ENCODE assay signal across 15 mouse cellular contexts in the genomic region with DNA sequence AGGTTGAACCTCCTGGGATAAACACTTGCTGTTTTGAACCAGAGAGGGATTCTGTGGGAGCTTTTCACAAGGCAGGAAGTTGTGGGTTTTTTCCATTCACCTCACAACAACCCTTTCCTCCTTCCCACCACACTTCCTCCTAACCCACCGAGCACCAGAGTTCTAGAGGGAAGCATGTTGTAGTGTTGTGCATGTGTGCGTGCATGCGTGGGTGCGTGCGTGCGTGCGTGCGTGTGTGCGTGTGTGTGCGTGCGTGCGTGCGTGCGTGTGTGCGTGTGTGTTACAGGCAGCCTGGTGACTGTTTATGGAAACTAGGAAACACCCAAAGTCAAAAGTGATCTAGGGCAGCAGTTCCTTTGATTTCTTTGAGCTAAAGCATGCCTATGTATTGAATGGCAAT.
A peak's percentile ranks its signal among the peaks of the same experiment; 100 is the strongest.
DNase-seq lines count a peak whose midpoint lies in the region; ATAC-seq and TF ChIP-seq lines count a peak whose summit lies in the region.
"Had no signal": no experiment of that assay in that cellular context is flagged by ENCODE, and none has a peak within 500 bp of the region (broad histone marks: within the 10 kb centered on the region; RNA-seq: fewer than 3 reads in every experiment).

No protein-coding gene starts in this region.

- ATAC-seq in heart, postnatal 0 days (ENCODE audit: insufficient read depth, low read depth): no peak
- ATAC-seq in intestine, embryonic 16.5 days: no peak
- ATAC-seq in forebrain, embryonic 12.5 days (ENCODE audit: low FRiP score): no peak
- ATAC-seq: forebrain, embryonic 16.5 days had no signal

- TF ChIP-seq EP300 in heart, postnatal 0 days (IDR thresholded peaks at IDR 0.05; ENCODE audit: low read depth): no peak

- H3K27ac ChIP-seq in heart, postnatal 0 days (ENCODE audit: low read depth): peak overlapping the region; percentile 64
- no peak overlapping the region for H3K27ac ChIP-seq in testis, adult 2 months (ENCODE audit: control insufficient read depth, insufficient read depth, low read depth, low read length)
- peak overlapping the region; percentile 41; the same call in 1 of the 2 replicates for H3K27ac ChIP-seq in intestine, embryonic 16.5 days (ENCODE audit: low read length)
- no peak overlapping the region for H3K27ac ChIP-seq in forebrain, embryonic 12.5 days
- H3K27ac ChIP-seq: embryonic facial prominence, embryonic 12.5 days; left cerebral cortex, adult 2 months; liver, embryonic 13.5 days had no signal

- TF ChIP-seq POLR2A in testis, adult 2 months (IDR thresholded peaks at IDR 0.05; ENCODE audit: control insufficient read depth, low read depth, low read length): no peak

- DNase-seq in heart, postnatal 0 days (ENCODE audit: low spot score): no peak
- DNase-seq in heart, adult 8-10 months (ENCODE audit: low spot score): no peak
- no peak for DNase-seq in testis, postnatal 10 days (ENCODE audit: low spot score)
- no peak for DNase-seq in neural tube, embryonic 10.5 days (ENCODE audit: extremely low spot score, low spot score)
- DNase-seq: cerebellum, adult 9-11 months; kidney, postnatal 25 days; liver, embryonic 13.5 days; right cerebral cortex, postnatal 25 days had no signal

- H3K4me2 ChIP-seq in heart, postnatal 0 days (ENCODE audit: low read depth, low read length): 0 out of 2 replicates have a peak overlapping the region, but pooled peaks have one; percentile 23
- 0 out of 2 replicates have a peak overlapping the region, but pooled peaks have one; percentile 25 for H3K4me2 ChIP-seq in intestine, embryonic 16.5 days (ENCODE audit: low read depth, low read length)
- H3K4me2 ChIP-seq in forebrain, embryonic 12.5 days: no peak overlapping the region
- H3K4me2 ChIP-seq: embryonic facial prominence, embryonic 12.5 days; liver, embryonic 13.5 days; midbrain, embryonic 11.5 days had no signal

- no peaks in the 10 kb centered on the region for H3K9me3 ChIP-seq in heart, postnatal 0 days (replicated peaks; ENCODE audit: control insufficient read depth, low read length)
- H3K9me3 ChIP-seq in intestine, embryonic 16.5 days (ENCODE audit: control insufficient read depth, low read length): no peaks in the 10 kb centered on the region
- H3K9me3 ChIP-seq in forebrain, embryonic 12.5 days: no peaks in the 10 kb centered on the region
- H3K9me3 ChIP-seq: embryonic facial prominence, embryonic 12.5 days; liver, embryonic 13.5 days had no signal

- H3K27me3 ChIP-seq in heart, postnatal 0 days (ENCODE audit: control insufficient read depth, insufficient read depth, low read length): no peaks in the 10 kb centered on the region
- no peaks in the 10 kb centered on the region for H3K27me3 ChIP-seq in testis, adult 2 months (ENCODE audit: control insufficient read depth, insufficient read depth, low read length)
- no peaks in the 10 kb centered on the region for H3K27me3 ChIP-seq in intestine, embryonic 16.5 days (replicated peaks; ENCODE audit: control insufficient read depth, insufficient read depth, low read length)
- H3K27me3 ChIP-seq in forebrain, embryonic 12.5 days: 0 out of 2 replicates have a peak, but pooled peaks cover 4% of the 10 kb centered on the region
- H3K27me3 ChIP-seq: embryonic facial prominence, embryonic 12.5 days; liver, embryonic 13.5 days had no signal

- no peak for TF ChIP-seq CTCF in heart, postnatal 0 days (IDR thresholded peaks at IDR 0.05; ENCODE audit: low read depth)
- TF ChIP-seq CTCF in testis, adult 2 months (IDR thresholded peaks at IDR 0.05; ENCODE audit: control insufficient read depth, insufficient read depth, insufficient replicate concordance, low read depth, low read length): no peak

- 68% methylated on average over 15 of the region's 15 CpGs for WGBS in heart, postnatal 0 days
- 79% methylated on average over 15 of the region's 15 CpGs for WGBS in intestine, embryonic 16.5 days
- 95% methylated on average over 15 of the region's 15 CpGs for WGBS in forebrain, embryonic 12.5 days

- no peak overlapping the region for H3K4me3 ChIP-seq in heart, postnatal 0 days (ENCODE audit: low read depth, low read length)
- peak overlapping the region; percentile 9 for H3K4me3 ChIP-seq in testis, adult 2 months (ENCODE audit: control insufficient read depth, low read depth, low read length)
- no peak overlapping the region for H3K4me3 ChIP-seq in intestine, embryonic 16.5 days (ENCODE audit: low read length)
- no peak overlapping the region for H3K4me3 ChIP-seq in forebrain, embryonic 12.5 days (replicated peaks)
- H3K4me3 ChIP-seq: embryonic facial prominence, embryonic 12.5 days; left cerebral cortex, adult 2 months; liver, embryonic 13.5 days had no signal

- H3K9ac ChIP-seq in heart, postnatal 0 days (replicated peaks; ENCODE audit: low read depth, low read length): no peak overlapping the region
- H3K9ac ChIP-seq in intestine, embryonic 16.5 days (ENCODE audit: low read depth, low read length): no peak overlapping the region
- H3K9ac ChIP-seq in forebrain, embryonic 12.5 days: no peak overlapping the region
- H3K9ac ChIP-seq: embryonic facial prominence, embryonic 12.5 days; liver, embryonic 13.5 days had no signal

- H3K36me3 ChIP-seq in heart, postnatal 0 days (replicated peaks; ENCODE audit: control insufficient read depth, insufficient read depth, low read length): no peaks in the 10 kb centered on the region
- no peaks in the 10 kb centered on the region for H3K36me3 ChIP-seq in testis, adult 2 months (ENCODE audit: control insufficient read depth, insufficient read depth, low read length)
- no peaks in the 10 kb centered on the region for H3K36me3 ChIP-seq in intestine, embryonic 16.5 days (ENCODE audit: control insufficient read depth, insufficient read depth, low read length)
- H3K36me3 ChIP-seq in forebrain, embryonic 12.5 days (replicated peaks): no peaks in the 10 kb centered on the region
- H3K36me3 ChIP-seq: embryonic facial prominence, embryonic 12.5 days; liver, embryonic 13.5 days had no signal

- H3K4me1 ChIP-seq in heart, postnatal 0 days (ENCODE audit: control insufficient read depth, insufficient read depth): peaks cover 19% of the 10 kb centered on the region
- peaks cover 6% of the 10 kb centered on the region for H3K4me1 ChIP-seq in testis, adult 2 months (ENCODE audit: control insufficient read depth, insufficient read depth, low read length)
- peaks cover 27% of the 10 kb centered on the region for H3K4me1 ChIP-seq in intestine, embryonic 16.5 days (ENCODE audit: control insufficient read depth, insufficient read depth, low read length)
- peaks cover 20% of the 10 kb centered on the region for H3K4me1 ChIP-seq in forebrain, embryonic 12.5 days
- H3K4me1 ChIP-seq: embryonic facial prominence, embryonic 12.5 days had no signal

Comparison
In these comparisons a context has a peak if more than half of its experiments do, and no peak if none do; other contexts are left out.
1. H3K27ac ChIP-seq: peak in heart, postnatal 0 days (single experiment) and intestine, embryonic 16.5 days (single experiment); none in testis, adult 2 months (single experiment) and forebrain, embryonic 12.5 days (single experiment).